Mouse (Mus musculus): ENCODE measurements around the gene Amelx. TPM values are rescaled to one million over a fixed set of nuclear protein-coding genes. Genes with fewer than 3 reads are reported as not detected.

Gene Amelx
- not detected for total RNA-seq (2021)

DNA sequence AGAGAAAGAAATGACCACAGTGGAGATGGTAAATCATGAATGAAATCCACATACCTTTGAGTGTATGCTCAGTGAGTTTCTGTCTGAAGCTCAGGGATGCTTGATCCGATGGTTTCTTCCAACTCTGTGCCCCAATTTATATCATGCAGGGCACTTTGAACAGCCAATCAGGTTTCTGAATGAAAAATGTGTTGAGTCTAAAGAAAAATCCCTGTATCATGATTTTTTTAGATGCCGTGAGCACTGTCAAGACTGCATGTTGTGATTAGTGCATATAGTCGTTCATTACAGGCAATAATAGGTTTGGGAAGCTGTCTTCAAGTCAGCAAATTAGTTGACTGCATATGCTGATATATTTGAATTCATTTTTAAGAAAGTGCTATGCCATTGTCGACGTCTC, at the start of gene Amelx:
Amelx (minus strand) TSS at position 101 of the 400 bp plus-strand sequence.
- no peak for DNase-seq (ENCODE audit: low spot score in 2 of 2)
- intact Hi-C loops (cut with DNase I), result no loop called here

DNA sequence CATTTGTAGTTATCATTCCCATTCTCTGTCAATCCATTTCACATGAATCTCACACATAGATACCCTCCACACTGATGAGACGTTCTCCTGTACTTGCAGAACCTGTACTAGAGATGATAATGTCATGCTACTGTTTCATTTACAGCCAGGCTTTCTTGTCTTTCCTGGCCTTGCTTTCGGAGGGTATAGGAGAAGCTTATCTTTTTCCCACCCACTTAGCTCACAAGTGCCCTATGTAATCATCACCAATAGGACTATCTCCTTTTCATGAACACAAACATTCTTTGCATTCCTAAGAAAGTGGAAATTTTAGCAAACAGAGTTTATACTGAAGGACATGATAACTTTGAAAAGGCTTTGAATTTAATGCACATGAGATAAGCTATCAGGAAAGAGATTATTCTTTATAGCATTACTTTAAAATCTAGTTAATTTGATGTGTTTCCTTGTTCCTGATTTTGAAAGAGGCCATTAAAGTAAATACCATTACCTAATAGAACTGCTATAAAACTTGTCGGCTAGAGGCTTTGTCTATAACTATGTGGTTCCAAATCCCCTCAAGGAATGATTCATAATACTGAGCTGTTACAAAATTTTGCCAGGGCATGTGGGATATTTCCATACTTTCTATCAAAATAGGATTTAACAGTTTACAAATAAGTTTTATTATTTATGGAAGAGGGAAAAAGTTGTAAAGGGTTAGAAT, 35.5 kb upstream of the Amelx start:
- DNase-seq (ENCODE audit: low spot score in 2 of 2), result no peak
- intact Hi-C loops (cut with DNase I), result no loop called here

DNA sequence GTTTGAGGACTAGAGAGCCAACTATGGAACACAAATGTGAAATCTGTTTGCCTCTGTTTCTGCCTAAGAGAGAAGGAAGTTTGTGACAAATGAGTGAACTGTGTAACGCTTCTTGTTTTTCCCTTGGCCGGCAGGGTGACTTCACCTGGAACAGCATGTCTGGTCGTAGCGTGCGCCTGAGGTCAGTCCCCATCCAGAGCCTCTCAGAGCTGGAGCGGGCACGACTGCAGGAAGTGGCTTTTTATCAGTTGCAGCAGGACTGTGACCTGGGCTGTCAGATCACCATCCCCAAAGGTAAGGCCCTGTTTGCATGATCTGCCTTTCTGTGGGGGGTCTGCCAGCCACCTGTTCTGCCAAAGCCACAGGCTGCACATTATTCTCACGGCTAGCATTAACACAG, 33.1 kb upstream of the Amelx start:
- intact Hi-C loops (cut with DNase I), result no loop called here
- no peak for DNase-seq (ENCODE audit: low spot score in 2 of 2)

- intact Hi-C loops (cut with DNase I), result no loop called here
- no peak for DNase-seq (ENCODE audit: low spot score in 2 of 2)
These were observed 23.0 kb upstream of the Amelx start for GRCm38 (mm10) chrX:169210019-169210418.

- intact Hi-C loops (cut with DNase I), result no loop called here
These were observed 8.4 kb downstream of the Amelx start for GRCm38 (mm10) chrX:169178634-169179033.

DNA sequence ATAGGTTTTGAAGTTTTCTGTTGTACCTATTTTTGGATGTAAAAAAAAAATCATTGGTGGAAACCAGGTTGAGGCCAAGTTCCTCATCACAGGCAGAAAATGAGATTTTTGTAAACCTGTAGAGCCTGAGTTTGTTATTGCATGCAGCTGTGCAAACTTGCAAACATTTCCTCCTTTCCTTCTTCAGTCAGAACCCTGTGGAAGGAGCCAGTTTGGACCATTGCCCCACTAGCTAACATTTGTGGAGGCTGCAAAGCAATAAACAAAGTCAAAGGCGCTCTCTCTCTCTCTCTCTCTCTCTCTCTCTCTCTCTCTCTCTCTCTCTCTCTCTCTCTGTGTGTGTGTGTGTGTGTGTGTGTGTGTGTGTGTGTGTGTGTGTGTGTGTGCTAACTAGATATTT, 13.2 kb downstream of the Amelx start:
- DNase-seq (ENCODE audit: low spot score in 2 of 2), result no peak
- intact Hi-C loops (cut with DNase I), result no loop called here

More at GRCm38 (mm10) chrX:169178634-169179033, 8.4 kb downstream of the Amelx start:
- no peak for DNase-seq (ENCODE audit: low spot score in 2 of 2)

DNA sequence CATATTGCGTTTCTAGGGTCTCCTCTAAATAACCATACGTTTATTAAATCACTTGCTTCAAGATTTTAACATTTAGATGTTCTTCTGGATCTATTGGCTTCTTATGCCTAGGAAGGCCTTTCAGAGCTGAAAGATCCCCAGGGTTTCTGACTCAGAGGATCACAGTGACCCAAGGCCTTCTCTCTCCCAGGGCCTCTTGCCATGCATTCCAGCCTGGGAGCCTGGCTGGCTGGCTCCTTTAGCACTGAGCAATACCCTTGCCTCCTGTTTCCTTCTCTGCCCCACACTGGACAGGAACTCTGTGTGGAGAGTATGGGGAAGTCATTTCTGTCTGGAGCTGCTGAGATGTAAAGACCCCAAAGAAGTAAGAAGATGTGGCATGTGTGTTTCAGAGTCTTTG, 16.0 kb downstream of the Amelx start:
- intact Hi-C loops (cut with DNase I), result no loop called here
- DNase-seq (ENCODE audit: low spot score in 2 of 2), result no peak

DNA sequence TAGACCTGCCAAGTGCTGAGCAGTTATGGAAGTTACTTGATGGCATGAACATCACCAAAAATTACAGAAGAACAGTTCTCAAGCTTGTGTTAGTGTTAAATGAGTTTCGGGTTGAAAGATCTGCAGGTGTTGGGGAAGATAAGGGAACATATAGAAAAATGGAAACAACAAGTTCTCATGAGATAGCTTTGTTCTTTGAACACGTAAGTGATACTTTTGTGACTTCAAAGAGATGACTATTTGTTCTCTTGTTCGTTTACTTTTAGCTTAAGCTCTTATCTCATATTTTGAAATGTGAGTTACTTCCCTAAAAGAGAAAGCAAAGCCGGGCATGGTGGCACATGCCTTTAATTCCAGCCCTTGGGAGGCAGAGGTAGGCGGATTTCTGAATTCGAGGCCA, 28.6 kb downstream of the Amelx start:
- no peak for DNase-seq (ENCODE audit: low spot score in 2 of 2)
- intact Hi-C loops (cut with DNase I), result no loop called here

GRCm38 (mm10) chrX:169153805-169154204, 33.2 kb downstream of the Amelx start:
- intact Hi-C loops (cut with DNase I), result no loop called here
- DNase-seq (ENCODE audit: low spot score in 2 of 2), result no peak

DNA sequence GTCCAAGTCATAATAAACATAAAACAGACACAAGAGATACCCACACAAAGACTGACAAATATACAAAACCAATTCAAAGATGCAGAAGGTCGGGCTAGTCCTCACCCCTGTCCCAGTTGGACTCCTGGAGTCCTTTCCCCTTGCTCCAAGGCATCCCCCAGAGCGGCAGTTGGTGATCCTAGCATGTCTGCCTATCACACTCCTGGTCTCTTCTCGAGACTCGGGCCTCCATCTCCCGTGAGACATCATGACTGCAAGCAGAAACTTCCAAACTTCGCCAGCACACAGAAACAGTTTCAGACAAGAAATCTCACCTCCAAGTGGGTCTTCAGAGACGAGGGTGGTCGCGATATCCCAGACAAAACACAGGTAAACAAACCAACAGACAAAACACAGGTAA, 46.5 kb downstream of the Amelx start:
- DNase-seq (ENCODE audit: low spot score in 2 of 2), result no peak
- intact Hi-C loops (cut with DNase I), result no loop called here

DNA sequence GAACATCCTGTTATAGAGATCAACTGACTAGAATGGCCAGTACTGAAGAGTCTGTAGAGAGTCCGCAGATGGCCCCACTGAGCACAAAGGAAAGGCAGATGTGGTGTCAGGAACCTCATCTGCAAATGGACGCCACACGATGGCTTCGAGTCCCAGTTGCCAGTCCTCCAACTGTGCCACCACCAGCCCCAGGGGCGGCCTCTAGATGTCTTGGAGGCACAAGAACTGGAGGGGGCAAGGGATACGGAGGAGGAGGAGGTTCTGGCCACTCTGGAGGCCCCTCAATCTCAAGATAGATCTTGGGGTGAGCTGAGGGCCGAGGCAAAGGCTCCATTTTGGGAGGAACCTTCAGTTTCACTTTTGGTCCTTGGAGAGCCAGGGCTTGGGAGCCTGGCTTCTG, 47.2 kb downstream of the Amelx start:
- no peak for DNase-seq (ENCODE audit: low spot score in 2 of 2)
- intact Hi-C loops (cut with DNase I), result no loop called here

Other genes starting within 250 kb of the Amelx start
- 10 to 100 TPM; 22.2 to 25.2 TPM for gene Hccs, start 133.2 kb upstream of the Amelx start, total RNA-seq (2021)

All from left cerebral cortex, postnatal 36 days (tissue).